Mouse (Mus musculus) MN1 (cell line): ENCODE measurements around the gene Meox1.

Experiments used
- DNase-seq: peaks from one replicate; pipeline ENCODE4 v3.0.0-alpha.2; 2016; ENCODE audit warnings: low spot score

Meox1 gene

DNA sequence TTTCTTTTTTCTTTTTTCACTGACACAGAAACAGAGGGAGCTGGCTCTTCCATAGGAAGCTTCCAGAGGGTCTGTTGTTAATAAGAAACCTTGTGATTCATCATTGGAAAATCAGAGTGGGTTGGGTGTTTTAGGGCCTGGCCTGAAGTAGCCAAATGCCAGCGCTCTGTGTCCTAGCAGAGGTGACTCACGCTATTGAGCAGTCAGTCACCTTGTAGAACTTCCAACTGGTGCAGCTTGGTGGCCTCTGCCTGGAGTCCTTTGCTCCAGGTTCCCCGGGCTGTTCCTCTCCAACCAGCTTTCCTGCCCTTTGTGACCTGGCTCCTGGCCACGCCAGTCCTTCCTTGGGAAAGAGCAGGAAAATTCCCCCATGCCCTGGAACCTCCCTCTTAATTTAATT is 44.9 kb downstream of the Meox1 start:
- DNase-seq: peak; percentile 68

DNA sequence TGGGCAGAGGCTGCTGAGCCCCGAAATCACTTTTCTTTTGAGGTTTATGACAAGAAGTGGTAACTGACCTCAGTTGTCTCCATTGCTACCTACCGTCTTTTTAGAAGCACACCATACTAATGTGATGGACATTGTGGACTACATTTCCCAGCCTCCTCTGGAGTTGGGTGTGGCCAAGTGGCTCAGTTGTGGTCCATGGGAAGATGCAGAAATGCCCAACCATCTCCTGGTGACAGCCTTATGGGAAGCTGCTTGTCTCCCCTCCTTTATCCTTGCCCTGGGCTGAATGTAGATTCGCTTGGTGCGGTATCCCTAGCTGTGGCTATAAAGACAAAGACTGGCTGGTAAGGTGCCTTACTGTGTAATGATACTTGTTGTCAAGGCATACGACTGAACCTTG is 46.7 kb downstream of the Meox1 start:
- DNase-seq: no peak

DNA sequence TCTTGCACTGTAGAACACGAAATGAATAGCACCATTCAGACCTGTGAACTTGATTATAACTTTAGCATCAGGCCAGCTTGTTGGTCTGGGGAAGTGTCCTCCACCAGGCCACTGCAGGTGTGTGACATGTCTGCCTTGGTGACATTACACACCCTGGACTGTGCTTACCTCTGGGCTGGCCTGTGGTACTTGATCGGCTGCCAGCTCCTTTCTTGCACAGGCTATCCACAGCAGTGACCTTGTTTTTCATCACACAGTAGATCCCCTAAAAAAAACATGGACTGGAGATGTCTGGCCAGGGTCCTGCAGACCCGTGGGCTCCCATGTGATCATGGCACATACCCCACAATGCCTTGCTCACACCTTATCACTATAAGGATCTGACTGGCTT is 51.4 kb downstream of the Meox1 start:
- DNase-seq: no peak

DNA sequence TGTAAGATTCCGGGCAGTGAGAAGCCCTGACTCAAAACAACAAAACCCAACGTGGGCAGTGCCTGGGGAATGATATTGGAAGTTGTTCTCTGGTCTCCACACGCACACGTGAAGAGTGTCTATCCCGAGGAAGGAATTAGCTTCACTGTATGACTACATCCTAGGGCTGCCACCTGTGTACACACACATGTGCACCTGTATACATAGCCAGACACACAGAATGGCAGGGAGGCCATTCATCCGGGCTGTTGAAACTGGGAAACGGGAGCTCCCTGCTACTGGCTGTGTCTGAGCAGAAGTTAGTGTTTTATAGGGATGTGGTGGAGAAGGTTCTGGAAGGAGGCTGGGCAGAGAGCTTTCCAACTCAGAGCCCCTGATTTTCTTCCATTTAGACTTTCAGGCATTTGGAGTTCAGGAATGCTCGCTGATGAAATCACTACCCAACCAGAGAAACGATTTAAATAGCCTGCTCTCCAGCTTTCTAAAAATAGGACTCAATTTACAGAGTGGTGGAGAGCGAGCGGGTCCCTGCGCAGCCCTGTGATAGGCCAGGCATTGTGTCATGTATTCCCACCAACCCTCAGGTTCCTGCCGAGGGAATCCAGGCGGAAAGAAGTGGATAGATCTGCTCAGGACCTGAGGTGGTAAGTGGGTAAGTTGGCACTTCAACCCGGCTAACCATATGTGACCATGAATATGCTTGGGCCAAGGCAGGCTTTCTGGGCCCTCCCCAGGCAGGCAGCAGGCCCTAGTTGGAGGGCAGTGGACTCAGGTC is 52.0 kb downstream of the Meox1 start:
- DNase-seq: peak; percentile 69

DNA sequence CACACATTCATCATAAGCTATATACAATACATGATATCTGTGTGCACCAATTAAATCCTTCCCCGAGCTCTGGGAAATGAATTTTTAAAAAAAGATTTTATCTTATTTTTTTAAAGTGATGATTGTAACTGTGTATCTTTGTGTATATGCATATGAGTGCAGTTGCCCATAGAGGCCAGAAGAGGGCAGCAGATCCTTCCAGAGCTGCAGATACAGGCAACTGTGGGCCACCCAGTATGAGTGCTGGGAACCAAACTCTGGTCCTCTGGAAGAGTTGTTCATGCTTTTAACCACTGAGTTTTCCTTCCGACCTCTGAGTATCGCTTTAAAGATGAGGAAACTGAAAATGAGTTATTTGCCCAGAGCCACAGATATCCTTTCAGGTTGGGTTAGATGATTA is 53.8 kb downstream of the Meox1 start:
- no peak for DNase-seq

DNA sequence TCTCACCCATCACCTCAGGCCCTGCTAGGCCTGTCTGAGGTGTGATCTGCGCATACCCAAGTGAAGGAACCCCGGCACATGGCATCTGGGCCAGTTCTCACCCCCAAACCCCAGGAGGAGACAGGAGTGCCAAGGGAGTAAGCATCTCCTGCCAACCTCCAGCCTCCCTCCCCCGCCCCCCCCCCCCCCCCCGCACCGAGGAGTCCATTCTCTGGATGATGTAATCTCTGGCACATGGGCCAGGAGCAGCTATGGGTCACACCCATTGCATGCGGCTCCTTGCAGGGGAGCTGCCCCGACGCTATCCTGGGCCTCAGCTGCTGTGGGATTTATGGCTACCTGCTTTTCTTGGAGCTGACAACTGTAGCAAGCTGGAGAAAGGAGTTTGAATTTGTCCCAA is 54.7 kb downstream of the Meox1 start:
- DNase-seq: peak; percentile 63

DNA sequence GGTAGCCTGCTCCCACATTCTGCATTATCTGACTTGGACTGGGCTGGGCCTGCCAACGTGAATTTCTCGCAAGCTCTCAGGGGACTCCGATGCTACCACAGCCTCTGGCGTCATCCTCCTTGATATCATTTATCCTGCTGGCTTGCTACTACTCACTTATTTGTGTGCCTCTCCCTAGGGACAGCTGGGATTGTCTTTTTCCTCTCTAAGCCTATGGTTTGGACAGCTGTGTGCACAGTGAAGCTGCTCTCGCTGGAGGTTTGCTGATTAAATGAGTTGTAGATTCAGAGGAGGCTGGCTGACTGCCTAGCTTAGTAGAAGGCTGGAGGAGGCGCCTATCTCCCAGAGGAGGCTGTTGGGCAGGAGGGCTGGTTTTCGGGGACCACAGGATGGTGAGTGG is 62.2 kb downstream of the Meox1 start:
- DNase-seq: peak; percentile 74

DNA sequence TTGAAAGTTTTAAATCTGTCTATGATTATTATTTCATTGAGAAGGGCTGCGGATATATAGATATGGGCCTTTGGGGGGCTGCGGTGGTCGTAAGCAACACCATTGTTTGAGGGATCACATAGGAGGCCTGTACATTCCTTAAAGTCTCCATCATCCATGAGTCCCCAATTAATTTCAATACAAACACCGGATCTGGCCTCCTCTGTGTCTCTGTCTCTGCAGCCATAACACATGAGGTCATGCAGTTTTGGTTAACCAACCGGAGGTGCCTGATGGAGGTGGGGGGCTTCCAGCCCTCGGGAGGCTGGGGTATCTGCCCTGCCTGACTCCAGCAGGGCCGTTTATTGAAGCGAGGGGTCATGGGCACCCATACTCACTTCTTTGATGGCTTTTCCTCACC is 63.6 kb downstream of the Meox1 start:
- no peak for DNase-seq

DNA sequence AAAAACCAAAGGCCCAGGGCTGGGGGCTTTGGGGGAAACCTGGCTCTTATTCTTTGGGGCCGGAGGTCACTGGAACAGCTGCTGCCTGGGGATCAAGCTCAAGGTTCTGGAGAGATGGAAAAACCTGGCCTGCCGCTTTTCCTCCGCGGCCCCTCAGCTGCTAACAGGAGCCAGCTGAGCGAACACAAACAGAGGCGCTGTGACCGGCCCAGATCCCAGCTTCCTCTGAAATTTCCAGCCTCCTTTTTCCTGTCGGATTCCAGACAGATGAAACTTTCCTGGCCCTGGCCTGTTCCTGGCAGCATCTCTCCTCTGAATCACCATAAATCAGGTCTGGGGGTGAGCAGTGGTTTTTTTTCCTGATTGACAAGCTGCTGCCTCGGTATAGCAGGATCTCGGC is 64.1 kb downstream of the Meox1 start:
- DNase-seq: peak; percentile 39

DNA sequence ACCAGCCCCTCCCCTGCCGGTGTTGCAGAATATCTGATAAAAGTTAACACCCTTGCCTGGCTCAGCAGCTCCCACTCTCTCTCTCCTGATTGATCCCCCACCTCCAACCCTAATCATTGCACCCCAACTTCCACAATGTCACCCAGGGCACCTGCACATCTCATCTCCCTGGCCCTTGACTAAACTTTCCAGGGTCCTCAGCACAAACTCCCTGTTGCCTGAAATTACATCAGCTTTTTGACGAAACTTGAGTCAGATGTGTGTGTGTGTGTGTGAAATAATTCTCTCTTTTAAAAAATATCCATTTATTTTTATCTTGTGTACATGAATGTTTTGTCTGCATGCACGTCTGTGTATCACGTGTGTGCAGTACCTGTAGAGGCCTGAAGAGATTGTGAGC is 65.5 kb downstream of the Meox1 start:
- no peak for DNase-seq
